Mouse (Mus musculus) liver, adult 2 months (tissue): ENCODE measurements around the gene Wwox.

Source experiments
- CTCF ChIP-seq: fragments of 200-500 bp; IDR thresholded peaks from 2 replicates; pipeline ENCODE4 v1.5.1; 2011; ENCODE audit warnings: low read depth, low read length, control low read depth
- POLR2A ChIP-seq: fragments of 200-500 bp; IDR thresholded peaks from 2 replicates; pipeline ENCODE4 v1.6.1; 2011; ENCODE audit warnings: low read length, control low read depth; ENCODE audit not compliant: insufficient read depth; ENCODE audit errors: extremely low read depth

DNA sequence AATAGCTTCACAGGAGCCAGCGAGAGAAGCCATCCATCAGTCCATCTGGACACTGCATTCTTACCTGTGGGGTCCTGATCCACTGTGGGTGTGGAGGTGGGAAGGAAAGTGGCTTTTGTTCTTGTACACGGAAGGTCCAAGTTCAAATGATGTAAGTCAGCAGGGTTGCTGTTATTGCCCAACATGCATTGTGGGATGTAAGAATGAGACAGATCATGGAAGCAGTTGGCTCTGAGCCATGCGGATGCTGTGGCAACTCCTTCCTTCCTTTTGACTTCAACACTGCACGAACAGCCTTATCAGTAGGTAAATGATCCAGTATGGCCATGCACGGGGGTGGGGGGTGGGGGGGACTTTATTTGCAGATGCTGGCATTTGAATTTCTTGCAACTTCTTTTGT, 155.4 kb downstream of the Wwox start:
- TF ChIP-seq CTCF (no peak), POLR2A (no peak)
